Mouse (Mus musculus) limb, embryonic 10.5 days (tissue): ENCODE measurements around the gene Grap. TPM values are rescaled to one million over a fixed set of nuclear protein-coding genes. Genes with fewer than 3 reads are reported as not detected.
A peak's percentile ranks its signal among the peaks of the same experiment; 100 is the strongest.

Experiments
- DNase-seq: peaks from one replicate; pipeline ENCODE4 v3.0.0-alpha.2; 2017; ENCODE audit warnings: low spot score
- H3K27ac ChIP-seq: fragments of 300-500 bp; sonication (generic); 2 replicates; pipeline ENCODE4 v1.5.1; 2016; ENCODE audit warnings: mild to moderate bottlenecking
- H3K27me3 ChIP-seq: fragments of 300-500 bp; sonication (generic); 2 replicates; pipeline ENCODE4 v1.6.1; 2016; ENCODE audit warnings: low read depth, mild to moderate bottlenecking; ENCODE audit not compliant: poor library complexity, severe bottlenecking
- H3K36me3 ChIP-seq: fragments of 300-500 bp; sonication (generic); 2 replicates; pipeline ENCODE4 v1.6.1; 2016; ENCODE audit warnings: mild to moderate bottlenecking, moderate library complexity
- H3K4me1 ChIP-seq: fragments of 300-500 bp; sonication (generic); 2 replicates; pipeline ENCODE4 v1.6.1; 2016
- H3K4me3 ChIP-seq: fragments of 300-500 bp; sonication (generic); 2 replicates; pipeline ENCODE4 v1.5.1; 2016; ENCODE audit warnings: mild to moderate bottlenecking, moderate library complexity
- H3K9me3 ChIP-seq: fragments of 300-500 bp; sonication (generic); replicated peaks from 2 replicates; pipeline ENCODE4 v1.6.1; 2016; ENCODE audit warnings: mild to moderate bottlenecking
- WGBS: fragments of 180-500 bp; shearing (Covaris S2); methylation state at CpG from one replicate; pipeline ENCODE4 v1.1.7; 2016; 5-methylcytosine and 5-hydroxymethylcytosine counted together
- polyA plus RNA-seq: library from polyadenylated mRNA; unstranded; fragments of >200 nt; fragmentation: Nextera tagmentation; extraction: Ambion mirVana; gene quantifications from 2 replicates; pipeline ENCODE4 v1.2.1, GENCODE M21; 2016

Gene Grap
- polyA plus RNA-seq, result 6.9 and 7.1 TPM in 2 replicates

DNA sequence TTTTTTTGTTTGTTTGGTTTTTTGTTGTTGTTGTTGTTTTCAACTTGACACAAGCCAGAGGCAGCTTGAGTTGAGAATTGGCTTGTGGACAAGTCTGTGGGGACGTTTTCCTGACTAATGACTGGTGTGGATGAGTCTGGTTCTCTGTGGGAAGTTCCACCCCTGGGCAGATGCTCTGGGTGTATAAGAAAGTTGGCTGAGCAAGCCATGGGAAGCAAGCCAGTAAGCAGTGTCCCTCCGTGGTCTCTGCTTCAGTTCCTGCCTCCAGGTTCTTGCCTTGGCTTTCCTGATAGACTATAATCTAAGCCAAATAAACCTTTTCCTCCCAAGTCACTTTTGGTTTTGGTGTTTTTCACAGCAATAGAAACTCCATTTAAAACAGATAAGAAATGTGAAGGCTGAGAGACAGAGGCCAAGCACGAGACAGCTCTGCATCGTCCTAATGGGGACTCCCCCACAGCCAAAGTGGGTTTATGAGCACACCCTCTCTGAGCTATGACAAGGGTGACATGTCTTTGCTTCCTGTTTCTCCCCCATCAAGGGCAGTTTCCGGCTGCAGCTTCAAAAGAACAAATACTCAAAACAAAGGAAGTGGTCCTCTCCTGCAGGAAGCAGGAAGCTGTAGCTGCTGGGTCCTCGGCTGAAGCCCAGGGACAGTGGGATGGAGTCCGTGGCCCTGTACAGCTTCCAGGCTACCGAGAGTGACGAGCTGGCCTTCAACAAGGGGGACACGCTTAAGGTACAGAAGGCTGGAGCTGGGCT lies at the start of gene Grap:
Grap (plus strand) TSS at position 580 of the 762 bp plus-strand sequence.
- H3K4me1 ChIP-seq, result no peaks in the 10 kb centered on the region
- no peaks in the 10 kb centered on the region for H3K27me3 ChIP-seq
- no peaks in the 10 kb centered on the region for H3K9me3 ChIP-seq
- H3K27ac ChIP-seq, result peak within 1 kb of the TSS; percentile 61; the same call in 1 of the 2 replicates
- 72% methylated on average over 10 of the region's 10 CpGs for WGBS
- no peaks in the 10 kb centered on the region for H3K36me3 ChIP-seq
- DNase-seq, result no peak
- peak within 1 kb of the TSS; percentile 20; the same call in 1 of the 2 replicates for H3K4me3 ChIP-seq

DNA sequence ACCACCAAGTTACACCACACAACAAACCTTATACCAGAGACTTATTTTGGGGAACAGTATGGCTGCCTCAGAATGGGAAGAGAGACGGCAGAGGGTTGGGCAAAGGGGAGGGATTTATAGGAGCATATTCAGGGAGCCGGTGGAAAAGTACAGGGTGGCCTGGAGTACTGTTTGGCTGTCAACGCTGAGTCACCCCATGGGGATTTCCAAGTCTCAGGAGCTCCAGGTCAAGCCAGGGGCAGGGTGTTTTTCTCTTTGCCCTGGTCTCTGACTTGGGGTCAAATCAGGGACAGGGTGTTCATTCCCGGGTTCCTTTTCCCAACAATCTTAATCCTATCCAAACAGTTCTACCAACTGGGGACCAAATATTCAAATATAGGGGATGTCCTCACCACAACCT lies 45.0 kb upstream of the Grap start:
- H3K27ac ChIP-seq, result no peak overlapping the region
- H3K9me3 ChIP-seq, result 0 out of 2 replicates have a peak, but pooled peaks cover 1% of the 10 kb centered on the region
- no peaks in the 10 kb centered on the region for H3K4me1 ChIP-seq
- no peak for DNase-seq
- no peak overlapping the region for H3K4me3 ChIP-seq
- H3K27me3 ChIP-seq, result no peaks in the 10 kb centered on the region
- 89% methylated on average over 4 of the region's 4 CpGs for WGBS
- no peaks in the 10 kb centered on the region for H3K36me3 ChIP-seq

DNA sequence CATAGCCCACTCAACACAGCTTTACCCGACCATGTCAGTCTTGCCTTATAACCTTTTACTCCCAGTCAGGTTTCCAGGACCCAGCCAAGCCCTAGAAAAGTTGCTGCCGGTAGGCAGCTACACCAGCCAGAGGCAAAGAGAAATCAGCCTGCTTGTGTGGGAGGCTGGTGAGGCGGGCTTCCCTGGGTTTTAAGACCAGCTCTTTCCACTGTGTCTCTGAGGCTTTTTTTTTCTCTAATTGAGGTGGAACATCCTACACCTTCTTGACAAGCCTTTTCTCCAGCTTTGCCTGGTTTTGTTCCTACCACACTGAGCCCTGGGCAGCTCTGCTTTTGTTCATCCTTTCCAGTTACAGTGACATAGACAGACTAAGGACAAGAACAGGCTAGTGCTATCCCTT lies 41.9 kb upstream of the Grap start:
- H3K27me3 ChIP-seq, result no peaks in the 10 kb centered on the region
- H3K27ac ChIP-seq, result no peak overlapping the region
- 84% methylated on average over 3 of the region's 3 CpGs for WGBS
- peaks cover 11% of the 10 kb centered on the region for H3K4me1 ChIP-seq
- DNase-seq, result no peak
- no peaks in the 10 kb centered on the region for H3K36me3 ChIP-seq
- 0 out of 2 replicates have a peak, but pooled peaks cover 1% of the 10 kb centered on the region for H3K9me3 ChIP-seq
- no peak overlapping the region for H3K4me3 ChIP-seq

- Histone ChIP-seq H3K9me3 (0 out of 2 replicates have a peak, but pooled peaks cover 1% of the 10 kb centered on the region), H3K27me3 (no peaks in the 10 kb centered on the region), H3K4me1 (peaks cover 19% of the 10 kb centered on the region), H3K4me3 (no peak overlapping the region), H3K36me3 (no peaks in the 10 kb centered on the region), H3K27ac (no peak overlapping the region)
- no peak for DNase-seq
- WGBS, result 92% methylated on average over 4 of the region's 4 CpGs
Observed at GRCm38 (mm10) chr11:61612116-61612635, 40.9 kb upstream of the Grap start.

DNA sequence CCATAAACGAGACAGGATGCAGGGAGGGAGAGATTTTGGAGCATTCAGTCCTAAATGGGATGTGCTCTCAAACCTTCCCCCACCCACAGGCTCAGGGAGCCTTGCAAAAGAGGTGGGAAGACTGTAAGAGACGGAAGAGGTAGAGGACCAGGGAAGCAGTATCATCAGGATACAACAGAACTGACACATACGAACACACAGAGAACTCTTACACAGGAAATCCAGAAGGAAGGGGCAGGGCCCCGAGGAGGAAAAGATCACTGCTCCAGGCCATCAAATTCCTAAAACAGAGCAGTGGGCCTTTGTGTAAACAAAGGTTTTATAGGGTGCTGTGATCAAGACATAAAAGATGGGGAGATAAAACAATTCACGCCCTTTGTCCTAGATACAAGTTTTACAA lies 38.7 kb upstream of the Grap start:
- Histone ChIP-seq H3K27me3 (no peaks in the 10 kb centered on the region), H3K27ac (no peak overlapping the region), H3K36me3 (no peaks in the 10 kb centered on the region), H3K4me3 (no peak overlapping the region), H3K4me1 (peaks cover 19% of the 10 kb centered on the region), H3K9me3 (no peaks in the 10 kb centered on the region)
- WGBS, result 54% methylated on average over 5 of the region's 5 CpGs
- DNase-seq, result no peak

DNA sequence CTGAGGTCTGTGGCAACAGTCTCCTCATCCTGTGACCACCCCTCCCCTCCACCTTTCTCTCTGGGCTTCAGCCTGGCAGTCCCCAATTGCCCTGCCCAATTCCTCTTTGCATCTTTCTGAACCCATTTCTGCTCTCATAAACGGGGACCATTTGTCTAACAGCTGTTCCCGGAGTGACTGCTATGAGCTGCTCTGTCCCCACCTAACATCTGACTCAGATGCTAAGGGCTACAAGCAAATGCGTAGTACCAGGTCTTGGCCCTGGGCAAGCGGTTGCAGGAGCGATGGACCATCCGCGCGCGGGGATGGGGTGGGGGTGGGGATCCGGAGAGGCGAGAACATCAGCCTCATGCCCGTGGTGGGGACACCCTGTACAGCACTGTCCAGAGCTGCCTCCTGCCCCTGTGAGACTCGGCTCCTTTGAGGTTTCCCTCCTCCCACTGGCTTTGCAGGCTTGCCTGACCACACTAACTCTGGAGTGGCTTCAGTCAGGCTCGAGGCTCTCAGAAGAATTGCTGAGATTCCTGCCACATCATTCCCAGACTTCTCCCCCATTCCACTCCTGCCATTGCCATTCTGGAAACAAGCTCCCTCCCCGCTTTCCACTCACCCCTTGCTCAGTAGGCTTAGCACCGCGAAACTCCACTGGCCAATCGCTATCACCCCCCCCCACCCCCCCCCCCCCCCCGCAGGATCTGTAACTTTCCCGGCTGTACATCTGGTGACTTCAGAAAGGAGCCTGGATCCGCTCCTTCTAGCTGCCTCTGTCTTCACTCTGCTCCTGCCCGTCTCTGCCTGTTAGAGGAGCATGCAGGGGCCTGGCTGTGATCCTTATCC lies 37.2 kb upstream of the Grap start:
- 0 out of 2 replicates have a peak, but pooled peaks cover 2% of the 10 kb centered on the region for H3K27me3 ChIP-seq
- peak overlapping the region; percentile 72 for H3K27ac ChIP-seq
- 8% methylated on average over 19 of the region's 22 CpGs for WGBS
- H3K4me3 ChIP-seq, result peak overlapping the region; percentile 48
- DNase-seq, result peak; percentile 54
- H3K4me1 ChIP-seq, result peaks cover 30% of the 10 kb centered on the region
- H3K36me3 ChIP-seq, result no peaks in the 10 kb centered on the region
- H3K9me3 ChIP-seq, result no peaks in the 10 kb centered on the region

DNA sequence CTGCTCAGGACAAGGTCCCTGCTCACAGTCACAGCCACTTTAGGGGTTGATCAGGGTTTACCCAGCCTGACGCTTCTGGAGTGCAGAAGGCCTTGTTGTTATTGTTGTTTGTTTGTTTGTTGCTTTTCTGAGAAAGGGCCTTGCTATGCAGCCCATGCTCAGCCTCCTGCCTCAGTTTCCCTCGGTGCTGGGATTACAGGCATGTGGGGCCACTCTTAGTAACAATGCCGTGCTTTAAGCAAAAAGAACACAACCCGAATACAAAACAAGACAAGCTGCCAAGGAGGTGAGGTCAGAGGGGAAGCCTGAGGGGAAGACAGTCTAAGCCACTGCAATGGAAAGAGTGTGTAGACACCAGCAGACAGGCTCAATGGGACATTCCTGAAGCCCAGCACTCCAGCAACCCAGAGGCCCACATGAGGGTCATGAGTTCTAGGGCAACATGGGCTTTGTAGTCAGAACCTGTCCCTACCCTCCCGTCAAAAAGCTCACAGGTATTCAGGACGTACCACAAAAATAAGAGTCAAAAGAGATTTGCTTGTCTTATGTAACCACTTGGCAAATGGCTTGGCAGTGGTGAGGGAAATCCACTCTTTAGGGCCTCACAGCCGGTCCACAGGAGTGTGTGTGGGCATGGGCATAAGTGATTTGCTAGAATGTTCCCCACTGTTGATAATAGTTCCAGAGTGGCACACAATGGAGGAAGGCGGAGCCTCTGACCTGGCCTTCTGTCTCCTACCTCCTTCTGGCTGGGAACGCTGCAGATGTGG lies 36.4 kb upstream of the Grap start:
- DNase-seq, result no peak
- no peaks in the 10 kb centered on the region for H3K36me3 ChIP-seq
- H3K4me1 ChIP-seq, result peaks cover 30% of the 10 kb centered on the region
- peak overlapping the region; percentile 72; the same call in 1 of the 2 replicates for H3K27ac ChIP-seq
- H3K27me3 ChIP-seq, result 0 out of 2 replicates have a peak, but pooled peaks cover 5% of the 10 kb centered on the region
- WGBS, result 75% methylated on average over 9 of the region's 9 CpGs
- peak overlapping the region; percentile 48 for H3K4me3 ChIP-seq
- H3K9me3 ChIP-seq, result no peaks in the 10 kb centered on the region

DNA sequence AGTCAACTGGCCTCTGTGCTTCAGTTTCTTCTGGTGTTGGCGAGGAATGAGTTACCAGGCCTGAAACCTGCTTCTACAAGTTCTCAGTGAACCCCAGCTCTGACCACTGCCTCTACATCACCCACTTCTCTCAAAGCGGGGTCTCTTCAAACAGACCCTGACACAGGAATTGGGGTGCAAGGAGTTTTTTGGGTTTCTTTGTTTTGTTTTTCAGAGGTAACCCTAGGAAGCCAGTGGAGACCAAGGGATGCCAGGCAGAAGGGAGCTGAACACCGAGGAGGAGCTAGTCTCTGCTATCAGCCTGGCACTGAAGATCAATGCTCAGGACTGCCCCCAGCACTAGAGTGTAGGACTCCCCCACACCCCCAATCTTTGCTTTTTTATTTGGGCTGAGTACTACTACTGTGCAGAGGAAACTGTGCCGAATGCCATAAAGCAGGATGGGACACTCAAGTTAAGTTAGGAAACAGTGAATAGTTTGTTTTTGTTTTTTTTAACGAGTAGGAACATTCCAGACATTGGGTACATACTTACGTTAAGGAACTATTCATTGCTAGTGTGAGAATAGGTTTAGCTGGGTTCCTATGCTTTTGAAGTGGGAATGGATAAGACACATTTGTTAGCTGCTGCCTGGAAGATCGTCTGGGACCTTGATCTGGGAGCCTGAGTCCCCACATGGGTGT lies 35.6 kb upstream of the Grap start:
- no peak for DNase-seq
- 0 out of 2 replicates have a peak, but pooled peaks cover 5% of the 10 kb centered on the region for H3K27me3 ChIP-seq
- H3K27ac ChIP-seq, result no peak overlapping the region
- no peaks in the 10 kb centered on the region for H3K9me3 ChIP-seq
- peaks cover 30% of the 10 kb centered on the region for H3K4me1 ChIP-seq
- H3K4me3 ChIP-seq, result no peak overlapping the region
- 81% methylated on average over 7 of the region's 7 CpGs for WGBS
- H3K36me3 ChIP-seq, result no peaks in the 10 kb centered on the region

DNA sequence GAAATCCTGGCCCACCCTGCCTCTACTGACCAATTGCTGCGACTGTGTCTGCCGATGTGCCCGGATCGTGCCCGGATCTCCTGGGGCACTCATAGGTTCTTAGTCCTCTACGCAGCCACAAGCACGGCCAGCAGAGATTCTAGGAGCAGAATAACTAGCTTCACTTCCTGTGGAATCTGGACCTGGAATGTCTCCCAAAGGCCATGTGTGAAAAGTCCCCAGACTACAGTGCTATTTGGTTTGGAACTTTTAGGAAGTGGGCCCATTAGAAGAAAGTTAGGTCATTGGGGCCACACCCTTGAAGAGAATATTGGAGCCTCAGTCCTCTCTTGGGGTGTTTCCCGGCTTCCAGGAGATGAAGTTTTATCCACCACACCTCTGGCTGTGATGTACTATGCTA lies 34.9 kb upstream of the Grap start:
- WGBS, result 89% methylated on average over 8 of the region's 8 CpGs
- Histone ChIP-seq H3K27ac (no peak overlapping the region), H3K4me1 (peaks cover 30% of the 10 kb centered on the region), H3K36me3 (no peaks in the 10 kb centered on the region), H3K27me3 (0 out of 2 replicates have a peak, but pooled peaks cover 5% of the 10 kb centered on the region), H3K4me3 (no peak overlapping the region), H3K9me3 (no peaks in the 10 kb centered on the region)
- no peak for DNase-seq

- no peaks in the 10 kb centered on the region for H3K36me3 ChIP-seq
- WGBS, result 90% methylated on average over 8 of the region's 8 CpGs
- DNase-seq, result no peak
- H3K27me3 ChIP-seq, result 0 out of 2 replicates have a peak, but pooled peaks cover 5% of the 10 kb centered on the region
- H3K27ac ChIP-seq, result no peak overlapping the region
- no peaks in the 10 kb centered on the region for H3K9me3 ChIP-seq
- H3K4me3 ChIP-seq, result no peak overlapping the region
- H3K4me1 ChIP-seq, result peaks cover 30% of the 10 kb centered on the region
Observed at GRCm38 (mm10) chr11:61618571-61618970, 34.5 kb upstream of the Grap start.

- peak overlapping the region; percentile 79; the same call in 1 of the 2 replicates for H3K27ac ChIP-seq
- no peaks in the 10 kb centered on the region for H3K36me3 ChIP-seq
- WGBS, result 15% methylated on average over 6 of the region's 6 CpGs
Observed at GRCm38 (mm10) chr11:61619356-61619755, 33.7 kb upstream of the Grap start.

More at GRCm38 (mm10) chr11:61619356-61619755, 33.7 kb upstream of the Grap start:
- Histone ChIP-seq H3K27me3 (0 out of 2 replicates have a peak, but pooled peaks cover 5% of the 10 kb centered on the region), H3K4me3 (peak overlapping the region; percentile 58), H3K4me1 (peaks cover 28% of the 10 kb centered on the region), H3K9me3 (no peaks in the 10 kb centered on the region)
- DNase-seq, result no peak
